Mouse (Mus musculus): ENCODE results near the gene Cdc42bpg.

DNA sequence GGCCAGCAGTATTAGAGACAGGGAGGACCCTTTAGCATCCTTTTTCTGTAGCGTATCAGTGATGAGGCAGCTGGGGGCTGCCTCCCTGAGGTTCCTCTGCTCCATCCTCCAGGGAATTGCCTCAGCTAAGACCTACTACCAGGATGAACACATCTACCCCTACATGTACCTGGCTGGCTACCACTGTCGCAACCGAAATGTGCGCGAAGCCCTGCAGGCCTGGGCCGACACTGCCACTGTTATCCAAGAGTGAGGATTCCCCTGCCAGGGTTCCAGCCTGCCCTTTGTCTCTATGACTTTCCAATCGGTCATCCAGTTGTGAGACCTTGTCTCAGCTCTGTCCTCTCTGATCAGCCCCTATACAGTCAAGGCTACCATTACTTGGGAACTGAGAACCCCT, 31.9 kb downstream of the Cdc42bpg start:
- TF ChIP-seq CTCF (IDR thresholded peaks at IDR 0.05; ENCODE audit: low read depth) (no peak), EP300 (IDR thresholded peaks at IDR 0.05; ENCODE audit: low read depth) (no peak)
